Mouse (Mus musculus): ENCODE data around the gene Copz2. TPM values are rescaled to one million over a fixed set of nuclear protein-coding genes. Genes with fewer than 3 reads are reported as not detected.

The Copz2 gene
- polyA plus RNA-seq, 1 experiment from 2014 or later, result 44.8 TPM

DNA sequence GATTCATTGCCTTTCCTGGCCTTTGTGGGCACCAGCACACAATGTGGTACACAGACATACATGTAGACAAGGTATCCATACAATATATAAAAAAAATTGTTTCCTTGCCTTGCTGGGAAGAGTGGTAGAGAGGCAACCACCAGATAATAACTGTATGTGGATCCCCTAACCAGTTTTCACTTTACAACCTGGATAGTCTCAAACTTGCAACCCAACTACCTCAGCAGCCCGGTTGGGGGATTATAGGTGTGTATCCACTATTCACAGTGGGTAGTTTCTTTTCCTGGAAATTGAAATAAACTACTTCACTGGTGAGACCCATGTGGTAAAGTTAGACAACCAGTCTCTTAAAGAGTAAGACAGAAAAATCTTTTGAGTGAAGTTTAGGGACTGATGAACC is 33.2 kb upstream of the Copz2 start:
- H3K9ac ChIP-seq (ENCODE audit: low read length), result no peak overlapping the region
- 90% methylated on average over 1 of the region's 1 CpGs for WGBS
- H3K27me3 ChIP-seq (ENCODE audit: control insufficient read depth, insufficient read depth, low read length), result no peaks in the 10 kb centered on the region
- no peak overlapping the region for H3K4me2 ChIP-seq (ENCODE audit: low read depth)
- no peaks in the 10 kb centered on the region for H3K9me3 ChIP-seq (ENCODE audit: control insufficient read depth, low read length)
- ATAC-seq (ENCODE audit: insufficient read depth, low FRiP score, low TSS enrichment), result no peak
- H3K4me1 ChIP-seq (ENCODE audit: control insufficient read depth, insufficient read depth, low read length), result no peaks in the 10 kb centered on the region
- no peak overlapping the region for H3K27ac ChIP-seq (ENCODE audit: low read depth, low read length)
- H3K36me3 ChIP-seq (ENCODE audit: control insufficient read depth, insufficient read depth, low read length), result peaks cover 32% of the 10 kb centered on the region
- H3K4me3 ChIP-seq (ENCODE audit: low read depth, low read length), result no peak overlapping the region
- DNase-seq (ENCODE audit: low spot score), result no peak

DNA sequence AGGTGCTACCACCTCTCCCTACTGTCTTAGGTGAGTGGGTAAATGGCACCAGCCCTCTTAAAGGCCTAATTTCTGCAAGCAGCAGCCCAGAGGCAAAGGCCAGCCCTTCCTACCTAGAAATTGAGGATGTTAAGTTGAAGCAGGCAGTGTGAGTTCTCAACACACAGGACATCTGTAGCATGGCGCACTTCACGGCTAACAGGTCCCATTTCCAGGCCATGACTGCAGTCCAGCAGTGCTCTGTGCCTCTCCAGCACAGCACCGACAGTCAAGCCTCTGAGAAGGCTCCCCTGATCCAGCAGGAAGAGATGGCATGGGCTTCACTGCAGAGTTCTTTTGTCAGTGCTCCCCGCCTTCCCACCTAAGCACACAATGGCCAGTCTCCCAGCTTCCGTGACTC is 32.7 kb upstream of the Copz2 start:
- Histone ChIP-seq H3K4me2 (ENCODE audit: low read depth) (no peak overlapping the region), H3K36me3 (ENCODE audit: control insufficient read depth, insufficient read depth, low read length) (peaks cover 32% of the 10 kb centered on the region), H3K4me1 (ENCODE audit: control insufficient read depth, insufficient read depth, low read length) (no peaks in the 10 kb centered on the region), H3K27ac (ENCODE audit: low read depth, low read length) (no peak overlapping the region), H3K4me3 (ENCODE audit: low read depth, low read length) (no peak overlapping the region), H3K27me3 (ENCODE audit: control insufficient read depth, insufficient read depth, low read length) (no peaks in the 10 kb centered on the region), H3K9me3 (ENCODE audit: control insufficient read depth, low read length) (no peaks in the 10 kb centered on the region), H3K9ac (ENCODE audit: low read length) (no peak overlapping the region)
- 81% methylated on average over 5 of the region's 5 CpGs for WGBS
- ATAC-seq (ENCODE audit: insufficient read depth, low FRiP score, low TSS enrichment), result no peak
- DNase-seq (ENCODE audit: low spot score), result no peak

DNA sequence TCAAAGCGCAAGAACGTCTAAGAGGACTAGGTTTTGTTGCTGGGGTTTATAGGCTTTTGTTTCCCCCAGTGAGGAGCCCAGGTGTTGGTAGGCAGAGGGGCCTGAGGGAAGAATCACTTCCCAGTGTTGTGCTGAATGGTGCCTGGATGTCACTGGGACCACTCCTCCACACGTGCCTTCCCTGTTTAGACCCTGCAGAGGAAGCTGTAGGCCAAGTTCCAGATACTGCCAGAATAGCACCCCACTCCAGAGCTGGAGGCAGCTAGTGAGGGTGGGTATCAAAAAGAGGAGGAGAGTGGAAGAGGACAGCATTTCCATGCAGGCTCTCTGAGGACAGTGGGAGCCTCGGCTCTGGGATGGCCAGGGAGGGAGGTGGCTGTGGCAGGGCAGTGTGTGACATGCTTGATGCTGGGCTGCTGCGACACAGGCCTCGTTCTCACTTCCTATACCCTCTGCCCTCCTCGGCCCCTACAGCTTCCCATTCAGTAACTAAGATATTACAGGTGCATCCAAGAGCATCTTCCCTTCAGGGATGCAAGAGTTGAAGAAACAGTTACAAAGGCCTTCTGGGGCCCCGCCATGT is 31.5 kb upstream of the Copz2 start:
- 88% methylated on average over 8 of the region's 8 CpGs for WGBS
- Histone ChIP-seq H3K4me1 (ENCODE audit: control insufficient read depth, insufficient read depth, low read length) (peaks cover 2% of the 10 kb centered on the region), H3K27me3 (ENCODE audit: control insufficient read depth, insufficient read depth, low read length) (no peaks in the 10 kb centered on the region), H3K27ac (ENCODE audit: low read depth, low read length) (no peak overlapping the region), H3K36me3 (ENCODE audit: control insufficient read depth, insufficient read depth, low read length) (peaks cover 32% of the 10 kb centered on the region), H3K9ac (ENCODE audit: low read length) (no peak overlapping the region), H3K4me3 (ENCODE audit: low read depth, low read length) (no peak overlapping the region), H3K4me2 (ENCODE audit: low read depth) (no peak overlapping the region), H3K9me3 (ENCODE audit: control insufficient read depth, low read length) (no peaks in the 10 kb centered on the region)
- ATAC-seq (ENCODE audit: insufficient read depth, low FRiP score, low TSS enrichment) (no peak), DNase-seq (ENCODE audit: low spot score) (no peak)

DNA sequence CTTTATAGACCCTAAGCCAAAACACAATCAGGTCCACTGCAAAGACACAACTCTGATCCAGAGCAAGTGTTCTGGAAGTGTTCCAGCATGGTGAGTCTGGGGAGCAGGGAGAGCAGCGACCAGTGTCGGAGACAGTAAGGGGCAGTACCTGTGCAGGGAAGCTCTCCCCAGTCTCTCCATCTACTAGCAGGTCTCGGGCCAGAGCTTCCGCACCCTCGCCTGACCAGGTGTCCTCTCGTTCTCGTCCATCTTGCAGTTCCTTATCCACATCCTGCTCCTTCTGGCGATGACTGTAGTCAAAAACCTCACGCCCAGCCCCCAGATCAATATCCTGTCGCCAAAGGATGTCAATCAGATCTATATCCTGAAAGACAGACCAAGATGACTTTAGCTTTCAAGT is 27.7 kb upstream of the Copz2 start:
- Histone ChIP-seq H3K27ac (ENCODE audit: low read depth, low read length) (no peak overlapping the region), H3K9ac (ENCODE audit: low read length) (no peak overlapping the region), H3K4me1 (ENCODE audit: control insufficient read depth, insufficient read depth, low read length) (peaks cover 33% of the 10 kb centered on the region), H3K4me3 (ENCODE audit: low read depth, low read length) (no peak overlapping the region), H3K4me2 (ENCODE audit: low read depth) (no peak overlapping the region), H3K9me3 (ENCODE audit: control insufficient read depth, low read length) (no peaks in the 10 kb centered on the region), H3K36me3 (ENCODE audit: control insufficient read depth, insufficient read depth, low read length) (peaks cover 30% of the 10 kb centered on the region), H3K27me3 (ENCODE audit: control insufficient read depth, insufficient read depth, low read length) (no peaks in the 10 kb centered on the region)
- DNase-seq (ENCODE audit: low spot score), result no peak
- no peak for ATAC-seq (ENCODE audit: insufficient read depth, low FRiP score, low TSS enrichment)
- WGBS, result 97% methylated on average over 10 of the region's 10 CpGs

DNA sequence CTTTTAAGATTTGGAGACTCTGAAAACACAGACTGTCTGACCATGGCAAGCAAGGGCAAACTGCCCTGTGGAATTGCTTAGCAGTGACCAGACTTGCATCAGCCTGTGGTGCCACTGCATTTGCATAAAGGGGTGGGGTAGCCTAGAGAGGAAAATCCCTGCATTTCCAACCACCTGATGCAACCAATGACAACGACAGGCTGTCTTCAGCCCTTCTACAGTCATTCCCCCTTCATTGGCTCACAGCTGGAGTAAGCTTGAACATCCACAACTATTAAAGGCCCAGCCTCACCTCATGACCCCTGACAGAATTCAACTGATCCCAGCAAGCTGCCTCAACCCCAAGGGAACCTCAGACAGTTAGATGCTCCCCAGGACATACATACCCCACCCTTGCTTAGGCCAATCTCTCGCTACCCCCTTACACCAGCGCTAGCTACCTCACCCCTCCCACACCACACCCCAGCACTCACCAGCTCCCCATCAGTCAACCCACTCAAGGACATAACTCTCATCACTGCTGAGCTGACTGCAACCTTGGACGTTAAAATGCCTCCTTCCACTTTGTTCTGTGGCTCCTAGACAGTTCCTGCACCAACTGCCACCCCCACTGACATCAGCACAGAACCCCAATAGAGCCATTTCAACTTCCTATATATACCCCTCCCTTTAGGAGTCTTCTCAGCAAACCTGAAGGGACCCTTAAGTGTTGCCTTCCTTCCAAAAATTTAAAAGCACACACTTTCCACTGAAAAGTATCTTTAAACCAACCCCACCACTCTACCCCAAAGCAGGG is 26.8 kb upstream of the Copz2 start:
- WGBS, result 37% methylated on average over 4 of the region's 4 CpGs
- Histone ChIP-seq H3K27me3 (ENCODE audit: control insufficient read depth, insufficient read depth, low read length) (no peaks in the 10 kb centered on the region), H3K9ac (ENCODE audit: low read length) (peak overlapping the region; percentile 61), H3K4me2 (ENCODE audit: low read depth) (peak overlapping the region; percentile 94), H3K9me3 (ENCODE audit: control insufficient read depth, low read length) (no peaks in the 10 kb centered on the region), H3K4me3 (ENCODE audit: low read depth, low read length) (peak overlapping the region; percentile 49), H3K27ac (ENCODE audit: low read depth, low read length) (no peak overlapping the region), H3K4me1 (ENCODE audit: control insufficient read depth, insufficient read depth, low read length) (peaks cover 33% of the 10 kb centered on the region), H3K36me3 (ENCODE audit: control insufficient read depth, insufficient read depth, low read length) (peaks cover 30% of the 10 kb centered on the region)
- ATAC-seq (ENCODE audit: insufficient read depth, low FRiP score, low TSS enrichment), result no peak
- DNase-seq (ENCODE audit: low spot score), result no peak

DNA sequence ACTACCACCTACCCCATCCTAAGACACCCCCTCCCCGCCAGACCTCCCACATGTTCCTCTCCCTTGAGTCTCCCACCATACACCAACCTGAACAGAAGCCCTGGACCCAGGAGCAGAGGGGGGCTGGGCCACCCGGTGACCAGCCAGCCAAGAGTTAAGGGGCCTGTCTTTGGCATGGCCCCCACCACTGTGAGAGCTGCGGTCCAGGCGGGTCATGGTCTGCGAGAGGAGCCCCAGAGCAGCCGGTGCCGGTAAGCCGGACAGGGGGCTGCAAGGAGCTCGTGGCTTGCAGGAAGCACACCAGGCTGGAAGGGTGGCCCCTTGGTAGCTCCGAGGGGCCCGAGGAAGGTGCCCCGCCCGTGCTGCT is 26.2 kb upstream of the Copz2 start:
- ATAC-seq (ENCODE audit: insufficient read depth, low FRiP score, low TSS enrichment), result peak; percentile 56
- Histone ChIP-seq H3K4me3 (ENCODE audit: low read depth, low read length) (peak overlapping the region; percentile 49), H3K9ac (ENCODE audit: low read length) (peak overlapping the region; percentile 61), H3K27ac (ENCODE audit: low read depth, low read length) (peak overlapping the region; percentile 72; the same call in 1 of the 2 replicates), H3K9me3 (ENCODE audit: control insufficient read depth, low read length) (no peaks in the 10 kb centered on the region), H3K4me2 (ENCODE audit: low read depth) (peak overlapping the region; percentile 94), H3K36me3 (ENCODE audit: control insufficient read depth, insufficient read depth, low read length) (peaks cover 26% of the 10 kb centered on the region), H3K27me3 (ENCODE audit: control insufficient read depth, insufficient read depth, low read length) (no peaks in the 10 kb centered on the region), H3K4me1 (ENCODE audit: control insufficient read depth, insufficient read depth, low read length) (peaks cover 37% of the 10 kb centered on the region)
- 12% methylated on average over 12 of the region's 13 CpGs for WGBS
- no peak for DNase-seq (ENCODE audit: low spot score)

DNA sequence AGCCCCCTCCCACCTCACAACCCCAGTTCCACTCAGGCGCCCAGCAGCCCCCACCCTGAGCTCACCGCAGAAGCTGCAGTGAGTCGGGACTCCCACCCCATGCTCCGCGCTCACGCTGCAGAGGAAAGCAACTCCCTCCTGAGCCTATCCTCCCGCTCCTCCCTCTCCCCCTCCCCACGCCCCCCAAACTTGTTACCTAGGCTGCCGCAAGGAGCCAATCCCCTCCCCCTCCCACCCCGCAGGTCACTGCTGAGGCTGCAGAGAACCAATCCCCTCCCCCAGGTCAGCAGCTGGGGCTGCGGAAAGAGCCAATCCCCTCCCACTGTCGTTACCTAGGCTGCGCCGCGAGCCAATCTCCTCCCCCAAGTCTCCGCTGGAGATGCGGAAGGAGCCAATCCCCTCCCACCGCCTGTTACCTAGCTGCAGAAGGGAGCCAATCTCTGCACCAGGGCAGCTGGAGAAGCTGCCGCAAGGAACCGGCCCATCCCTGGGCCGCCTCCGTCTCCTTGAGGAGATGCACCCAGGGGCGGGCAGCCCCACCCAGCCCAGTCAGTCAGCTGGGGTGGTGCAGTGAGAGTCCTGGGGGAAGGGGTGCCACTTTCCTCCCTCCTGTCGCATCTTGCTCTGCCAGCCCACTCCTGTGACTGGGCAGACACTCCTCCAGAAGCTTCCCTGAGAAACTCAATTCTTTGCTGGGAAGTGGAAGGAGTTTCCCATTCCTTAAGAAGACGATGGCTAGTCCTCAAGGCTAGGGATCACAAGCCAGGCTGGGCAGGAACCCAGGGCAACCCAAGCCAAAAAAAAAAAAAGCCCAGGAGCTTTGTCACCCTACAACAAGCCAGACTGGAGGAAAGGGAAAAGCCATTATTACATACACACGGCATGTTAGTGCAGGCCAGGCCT is 25.5 kb upstream of the Copz2 start:
- ATAC-seq (ENCODE audit: insufficient read depth, low FRiP score, low TSS enrichment), result peak; percentile 92
- DNase-seq (ENCODE audit: low spot score), result peak; percentile 94

DNA sequence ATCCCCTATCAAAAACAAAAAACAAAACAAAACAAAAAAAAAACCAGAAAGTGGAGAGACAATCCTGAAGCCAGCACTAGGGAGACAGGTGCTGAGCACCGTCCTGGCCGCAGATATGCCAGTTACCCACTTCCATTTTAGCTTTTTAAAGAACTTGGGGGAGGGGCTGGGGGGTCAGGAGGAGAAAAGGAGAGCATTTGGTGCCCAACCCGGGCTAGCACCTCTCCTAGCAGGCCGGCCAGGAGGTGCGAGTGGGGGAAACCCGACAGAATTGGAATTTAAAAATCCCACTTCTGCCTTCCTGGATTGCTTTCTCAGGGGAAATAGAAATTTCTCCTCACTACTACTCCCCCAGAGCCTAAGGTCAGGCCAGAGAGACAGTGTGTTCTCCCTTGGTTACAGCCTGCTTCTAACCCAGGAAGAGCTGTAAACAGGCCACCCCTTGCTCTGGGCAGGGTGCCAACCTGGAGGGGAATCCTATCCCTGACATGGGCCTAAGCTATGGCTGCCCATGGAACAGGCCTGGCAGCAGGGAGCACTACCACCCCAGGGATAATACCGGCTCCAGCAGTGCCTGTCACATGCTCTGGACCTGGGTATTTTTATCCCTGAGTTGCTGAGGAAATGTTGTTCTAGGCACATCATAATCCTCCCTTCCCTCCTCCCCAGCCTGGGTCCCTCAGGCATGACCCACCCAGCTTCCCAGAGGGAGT is 24.7 kb upstream of the Copz2 start:
- Histone ChIP-seq H3K4me3 (ENCODE audit: low read depth, low read length) (no peak overlapping the region), H3K36me3 (ENCODE audit: control insufficient read depth, insufficient read depth, low read length) (peaks cover 14% of the 10 kb centered on the region)

More for the DNA sequence above, 25.5 kb upstream of the Copz2 start:
- Histone ChIP-seq H3K4me2 (ENCODE audit: low read depth) (peak overlapping the region; percentile 94), H3K27me3 (ENCODE audit: control insufficient read depth, insufficient read depth, low read length) (no peaks in the 10 kb centered on the region), H3K4me1 (ENCODE audit: control insufficient read depth, insufficient read depth, low read length) (peaks cover 43% of the 10 kb centered on the region), H3K4me3 (ENCODE audit: low read depth, low read length) (peak overlapping the region; percentile 49), H3K9ac (ENCODE audit: low read length) (peak overlapping the region; percentile 61), H3K9me3 (ENCODE audit: control insufficient read depth, low read length) (no peaks in the 10 kb centered on the region), H3K27ac (ENCODE audit: low read depth, low read length) (peak overlapping the region; percentile 90), H3K36me3 (ENCODE audit: control insufficient read depth, insufficient read depth, low read length) (peaks cover 21% of the 10 kb centered on the region)
- 2% methylated on average over 18 of the region's 26 CpGs for WGBS

More for the DNA sequence above, 24.7 kb upstream of the Copz2 start:
- ATAC-seq (ENCODE audit: insufficient read depth, low FRiP score, low TSS enrichment), result no peak
- Histone ChIP-seq H3K4me1 (ENCODE audit: control insufficient read depth, insufficient read depth, low read length) (peaks cover 43% of the 10 kb centered on the region), H3K27me3 (ENCODE audit: control insufficient read depth, insufficient read depth, low read length) (no peaks in the 10 kb centered on the region), H3K9me3 (ENCODE audit: control insufficient read depth, low read length) (no peaks in the 10 kb centered on the region), H3K27ac (ENCODE audit: low read depth, low read length) (peak overlapping the region; percentile 90), H3K9ac (ENCODE audit: low read length) (peak overlapping the region; percentile 45; the same call in 1 of the 2 replicates), H3K4me2 (ENCODE audit: low read depth) (peak overlapping the region; percentile 94; the same call in 1 of the 2 replicates)
- WGBS, result 54% methylated on average over 7 of the region's 7 CpGs
- no peak for DNase-seq (ENCODE audit: low spot score)
